Mouse (Mus musculus) liver, embryonic 14.5 days (tissue): ENCODE measurements at regions not wholly inside any gene's neighbourhood (a gene's known extent, or its start where the extent isn't known, plus 50 kb on each side); places are given as distances from the start of the nearest gene placed in this dataset.

Experiments
- ATAC-seq: fragments of 200-750 bp; cut with Nextera tagmentation; 2 replicates; pipeline ENCODE4 v1.8.0; 2017; ENCODE audit warnings: moderate number of reproducible peaks, mild to moderate bottlenecking, moderate library complexity; ENCODE audit not compliant: insufficient read depth
- DNase-seq, 3 experiments: peaks; one replicate each; pipeline ENCODE4 v3.0.0-alpha.2; 2012 to 2013; ENCODE audit warnings: low read depth in 3 of 3, low spot score in 3 of 3
- H3K27ac ChIP-seq: fragments of 300-500 bp; sonication (generic); 2 replicates; pipeline ENCODE4 v1.5.1; 2014; ENCODE audit warnings: moderate library complexity, mild to moderate bottlenecking, control low read depth, inconsistent platforms
- H3K27me3 ChIP-seq: fragments of 300-500 bp; sonication (generic); 2 replicates; pipeline ENCODE4 v1.6.1; 2014; ENCODE audit warnings: mild to moderate bottlenecking, low read length, moderate library complexity; ENCODE audit not compliant: control insufficient read depth, insufficient read depth
- H3K36me3 ChIP-seq: fragments of 300-500 bp; sonication (generic); replicated peaks from 2 replicates; pipeline ENCODE4 v1.6.1; 2014; ENCODE audit warnings: low read depth; ENCODE audit not compliant: control insufficient read depth, insufficient read depth
- H3K4me1 ChIP-seq, 2 experiments: fragments of 200-500 bp in 1 of 2; fragments of 300-500 bp in 1 of 2; sonication (generic) in 1 of 2; replicated peaks; 2 replicates each; pipeline ENCODE4 v1.6.1; 2012 to 2014; ENCODE audit warnings: antibody characterized with exemption in 1 of 2, inconsistent platforms in 1 of 2, low read length in 1 of 2; ENCODE audit not compliant: control insufficient read depth in 2 of 2, insufficient read depth in 2 of 2
- H3K4me2 ChIP-seq: fragments of 300-500 bp; sonication (generic); 2 replicates; pipeline ENCODE4 v1.6.1; 2014; ENCODE audit warnings: low read depth, mild to moderate bottlenecking, control low read depth, moderate library complexity
- H3K4me3 ChIP-seq, 2 experiments: fragments of 200-500 bp in 1 of 2; fragments of 300-500 bp in 1 of 2; sonication (generic) in 1 of 2; 2 replicates each; pipeline ENCODE4 v1.5.1; 2012 to 2014; ENCODE audit warnings: low read depth in 2 of 2, low read length in 2 of 2, mild to moderate bottlenecking in 2 of 2, control low read depth in 1 of 2, inconsistent platforms in 1 of 2, moderate library complexity in 1 of 2; ENCODE audit not compliant: insufficient read depth in 1 of 2
- H3K9ac ChIP-seq: fragments of 300-500 bp; sonication (generic); replicated peaks from 2 replicates; pipeline ENCODE4 v1.6.1; 2014; ENCODE audit warnings: mild to moderate bottlenecking, control low read depth, moderate library complexity
- H3K9me3 ChIP-seq: fragments of 300-500 bp; sonication (generic); 2 replicates; pipeline ENCODE4 v1.6.1; 2016; ENCODE audit warnings: low read length, mixed read lengths; ENCODE audit not compliant: control insufficient read depth
- CTCF ChIP-seq: IDR thresholded peaks from 2 replicates; pipeline ENCODE4 v1.5.1; 2016; ENCODE audit warnings: antibody characterized with exemption, low read depth, control low read depth
- EP300 ChIP-seq: IDR thresholded peaks from 2 replicates; pipeline ENCODE4 v1.6.1; 2016; ENCODE audit warnings: antibody characterized with exemption, low read depth
- WGBS: fragments of 180-500 bp; shearing (Covaris S2); extraction: QIAGEN DNeasy Blood & Tissue Kit; methylation state at CpG from one replicate; pipeline ENCODE4 v1.1.7; 2014; ENCODE audit not compliant: insufficient replicate concordance; 5-methylcytosine and 5-hydroxymethylcytosine counted together

DNA sequence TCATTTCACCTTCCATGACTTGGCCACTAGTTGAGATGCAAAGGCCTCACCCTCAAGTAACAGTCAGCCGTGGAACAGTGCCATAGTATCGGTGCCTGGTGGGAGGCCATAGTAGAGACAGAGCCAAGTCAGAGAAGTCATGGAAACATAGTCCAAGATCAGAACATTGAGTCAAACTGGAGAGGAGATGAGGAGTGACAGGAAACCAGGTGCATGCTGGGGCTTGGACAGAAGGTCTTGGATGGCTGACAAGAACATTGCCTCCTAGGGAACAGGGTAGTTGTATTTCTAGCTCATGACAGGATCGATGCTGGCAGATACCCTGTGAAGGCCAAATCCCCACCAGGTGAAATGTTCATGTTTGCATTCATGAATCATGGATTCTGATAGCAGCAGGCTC is 385.4 kb downstream of the Fam84a start:
- no peaks in the 10 kb centered on the region for H3K9me3 ChIP-seq
- no peak overlapping the region for H3K9ac ChIP-seq
- H3K4me1 ChIP-seq: no peaks in the 10 kb centered on the region
- H3K27ac ChIP-seq: no peak overlapping the region
- DNase-seq (no peak), ATAC-seq (no peak)
- no peaks in the 10 kb centered on the region for H3K36me3 ChIP-seq
- no peak overlapping the region for H3K4me3 ChIP-seq
- TF ChIP-seq CTCF (no peak), EP300 (no peak)
- 68% methylated on average over 3 of the region's 3 CpGs for WGBS
- H3K4me2 ChIP-seq: no peak overlapping the region
- no peaks in the 10 kb centered on the region for H3K27me3 ChIP-seq

- no peak for ATAC-seq
- DNase-seq: no peak
- no peaks in the 10 kb centered on the region for H3K4me1 ChIP-seq
- no peaks in the 10 kb centered on the region for H3K27me3 ChIP-seq
- H3K36me3 ChIP-seq: no peaks in the 10 kb centered on the region
- no peaks in the 10 kb centered on the region for H3K9me3 ChIP-seq
- WGBS: 49% methylated on average over 2 of the region's 2 CpGs
- no peak overlapping the region for H3K27ac ChIP-seq
- no peak overlapping the region for H3K4me2 ChIP-seq
- no peak overlapping the region for H3K4me3 ChIP-seq
- H3K9ac ChIP-seq: no peak overlapping the region
- TF ChIP-seq EP300: no peak
- no peak for TF ChIP-seq CTCF
These were observed 398.0 kb downstream of the Fam84a start for GRCm38 (mm10) chr12:13753878-13754277.

- Histone ChIP-seq H3K27me3 (no peaks in the 10 kb centered on the region), H3K36me3 (no peaks in the 10 kb centered on the region), H3K9ac (no peak overlapping the region), H3K27ac (no peak overlapping the region), H3K4me3 (no peak overlapping the region), H3K4me1 (no peaks in the 10 kb centered on the region), H3K4me2 (no peak overlapping the region), H3K9me3 (no peaks in the 10 kb centered on the region)
- TF ChIP-seq EP300: no peak
- TF ChIP-seq CTCF: no peak
- WGBS: 49% methylated on average over 2 of the region's 2 CpGs
- no peak for DNase-seq
- no peak for ATAC-seq
These were observed 407.4 kb downstream of the Fam84a start for GRCm38 (mm10) chr12:13744323-13744931.

DNA sequence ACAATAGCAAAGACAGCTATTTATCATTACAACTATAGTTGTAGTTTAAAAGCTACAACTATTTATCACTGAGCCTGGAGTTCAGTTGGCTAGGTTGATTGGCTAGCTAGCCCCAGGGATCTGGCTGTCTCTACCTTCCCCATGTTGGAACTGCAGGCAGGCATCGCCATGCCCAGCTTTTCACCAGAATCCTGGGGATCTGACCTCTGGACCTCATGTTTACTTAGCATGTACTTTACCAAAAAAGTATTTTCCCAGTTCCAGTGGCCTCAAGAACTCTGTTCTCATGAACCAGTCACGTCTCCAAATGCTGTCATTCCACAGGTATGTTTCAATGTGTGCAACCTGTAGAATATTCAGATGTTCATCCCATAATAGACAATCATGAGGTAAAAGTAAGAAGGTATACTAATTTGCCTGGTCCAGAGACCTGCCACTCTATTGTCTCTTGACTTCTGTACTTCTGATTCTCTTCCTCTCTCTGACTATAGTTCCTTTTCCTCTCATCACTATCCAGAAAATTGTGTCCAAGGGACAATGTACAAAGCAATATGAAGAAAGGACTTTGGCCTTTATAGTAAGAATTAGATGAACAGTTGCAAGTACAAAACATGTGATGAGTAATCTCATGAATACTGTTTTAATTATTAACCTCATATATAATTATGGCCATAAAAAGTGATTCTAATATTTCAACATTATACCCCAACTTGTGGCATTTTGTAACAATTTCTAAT is 421.8 kb downstream of the Fam84a start:
- H3K27ac ChIP-seq: no peak overlapping the region
- no peak overlapping the region for H3K4me3 ChIP-seq
- H3K27me3 ChIP-seq: no peaks in the 10 kb centered on the region
- H3K4me2 ChIP-seq: no peak overlapping the region
- no peak for ATAC-seq
- WGBS: 35% methylated on average over 2 of the region's 2 CpGs
- TF ChIP-seq CTCF: no peak
- no peak for TF ChIP-seq EP300
- H3K4me1 ChIP-seq: peaks cover 0 to 2% of the 10 kb centered on the region in 2 experiments; a peak in 2 of 4 replicates
- DNase-seq: no peak
- no peak overlapping the region for H3K9ac ChIP-seq
- H3K9me3 ChIP-seq: no peaks in the 10 kb centered on the region
- H3K36me3 ChIP-seq: no peaks in the 10 kb centered on the region

DNA sequence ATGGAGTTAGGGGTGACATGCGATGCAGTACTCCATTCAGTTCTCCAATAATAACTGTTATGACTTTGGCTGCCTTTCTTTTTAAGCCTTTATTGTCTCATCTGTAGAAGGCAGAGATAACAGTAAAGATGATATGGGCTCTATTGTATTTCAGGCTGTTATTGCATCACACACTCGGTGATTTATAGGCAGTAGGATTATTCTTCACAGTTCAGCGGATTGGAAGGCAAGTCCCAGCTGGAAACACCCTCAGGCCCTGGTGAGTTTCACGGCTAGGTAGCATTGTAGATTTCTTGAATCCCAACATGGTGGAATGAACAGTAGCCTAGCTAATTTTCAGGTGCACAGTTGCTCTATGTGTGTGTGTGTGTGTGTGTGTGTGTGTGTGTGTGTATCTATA is 422.9 kb downstream of the Fam84a start:
- no peak for TF ChIP-seq EP300
- no peak for TF ChIP-seq CTCF
- H3K27ac ChIP-seq: no peak overlapping the region
- no peaks in the 10 kb centered on the region for H3K36me3 ChIP-seq
- H3K27me3 ChIP-seq: no peaks in the 10 kb centered on the region
- no peak overlapping the region for H3K9ac ChIP-seq
- H3K4me3 ChIP-seq: no peak overlapping the region
- no peaks in the 10 kb centered on the region for H3K9me3 ChIP-seq
- DNase-seq: no peak
- peaks cover 0 to 6% of the 10 kb centered on the region in 2 experiments; a peak in 2 of 4 replicates for H3K4me1 ChIP-seq
- ATAC-seq: no peak
- H3K4me2 ChIP-seq: no peak overlapping the region
- 63% methylated on average over 4 of the region's 4 CpGs for WGBS
